In genomic region chrX:36749281-36749785, GRCm38 (mm10) we compare ENCODE assay signal across 29 mouse cellular contexts. TPM values are rescaled to one million over a fixed set of nuclear protein-coding genes. Genes with fewer than 3 reads are reported as not detected.
A peak's percentile ranks its signal among the peaks of the same experiment; 100 is the strongest.
DNase-seq lines count a peak whose midpoint lies in the region; ATAC-seq and TF ChIP-seq lines count a peak whose summit lies in the region.
"Had no signal": no experiment of that assay in that cellular context is flagged by ENCODE, and none has a peak within 500 bp of the region (broad histone marks: within the 10 kb centered on the region; RNA-seq: fewer than 3 reads in every experiment).

No protein-coding gene starts in this region.

- no peak for TF ChIP-seq POLR2A in myocyte (IDR thresholded peaks at IDR 0.05; ENCODE audit: insufficient read length, low read depth)

- no peak overlapping the region for H3K9ac ChIP-seq in stomach, postnatal 0 days (ENCODE audit: low read length)
- H3K9ac ChIP-seq: embryonic facial prominence, embryonic 15.5 days; heart, embryonic 12.5 days; hindbrain, embryonic 15.5 days; kidney, embryonic 15.5 days; limb, embryonic 13.5 days; neural tube, embryonic 12.5 days had no signal

- no peak for TF ChIP-seq EP300 in stomach, postnatal 0 days (optimal IDR thresholded peaks at IDR 0.05)

- no peak overlapping the region for H3ac ChIP-seq in myocyte (ENCODE audit: control insufficient read depth, insufficient read length)

- H3K9me3 ChIP-seq in stomach, postnatal 0 days (ENCODE audit: control insufficient read depth, low read length) = no peaks in the 10 kb centered on the region
- H3K9me3 ChIP-seq: embryonic facial prominence, embryonic 10.5 days; embryonic facial prominence, embryonic 15.5 days; heart, embryonic 12.5 days; hindbrain, embryonic 10.5 days; hindbrain, embryonic 15.5 days; kidney, embryonic 15.5 days; limb, embryonic 13.5 days; midbrain, embryonic 10.5 days; neural tube, embryonic 12.5 days had no signal

- peak overlapping the region; percentile 57 for H3K4me2 ChIP-seq in myocyte (ENCODE audit: low read depth)
- H3K4me2 ChIP-seq in stomach, postnatal 0 days (replicated peaks; ENCODE audit: low read depth) = no peak overlapping the region
- H3K4me2 ChIP-seq: embryonic facial prominence, embryonic 15.5 days; heart, embryonic 12.5 days; hindbrain, embryonic 15.5 days; kidney, embryonic 15.5 days; limb, embryonic 13.5 days; liver, embryonic 11.5 days; neural tube, embryonic 12.5 days had no signal

- DNase-seq in frontal cortex, postnatal 36 days (ENCODE audit: low spot score in 2 of 2) = peak; percentile 24 to 51
- DNase-seq in frontal cortex, postnatal 25 days (ENCODE audit: low spot score in 2 of 2) = no peak
- peak; percentile 31 for DNase-seq in right cerebral cortex, adult 18-20 months
- no peak for DNase-seq in right cerebral cortex, adult 2 months (ENCODE audit: low spot score in 2 of 2)
- DNase-seq in NIH3T3 (ENCODE audit: low read depth) = peak; percentile 51
- no peak for DNase-seq in urinary bladder, postnatal 14 days (ENCODE audit: low spot score)
- no peak for DNase-seq in stomach, postnatal 0 days (ENCODE audit: low spot score)
- DNase-seq: adrenal gland, postnatal 10 days; cerebellum, adult 8-10 months; cerebellum, postnatal 25 days; gastrocnemius, postnatal 25 days; heart, adult 2 months; kidney, adult 18-20 months; kidney, postnatal 25 days had no signal

- no peaks in the 10 kb centered on the region for H3K4me1 ChIP-seq in stomach, postnatal 0 days (replicated peaks; ENCODE audit: control insufficient read depth, insufficient read depth)
- H3K4me1 ChIP-seq: embryonic facial prominence, embryonic 10.5 days; embryonic facial prominence, embryonic 15.5 days; heart, embryonic 12.5 days; hindbrain, embryonic 10.5 days; hindbrain, embryonic 15.5 days; limb, embryonic 13.5 days; midbrain, embryonic 10.5 days; neural tube, embryonic 12.5 days had no signal

- no peak for TF ChIP-seq CTCF in stomach, postnatal 0 days (IDR thresholded peaks at IDR 0.05; ENCODE audit: low read depth)

- 59% methylated on average over 6 of the region's 6 CpGs for WGBS in stomach, postnatal 0 days

- H3K36me3 ChIP-seq in myocyte (ENCODE audit: control insufficient read depth, insufficient read depth) = no peaks in the 10 kb centered on the region
- H3K36me3 ChIP-seq in stomach, postnatal 0 days (ENCODE audit: control insufficient read depth, insufficient read depth, low read length) = no peaks in the 10 kb centered on the region
- H3K36me3 ChIP-seq: embryonic facial prominence, embryonic 10.5 days; embryonic facial prominence, embryonic 15.5 days; heart, embryonic 12.5 days; hindbrain, embryonic 10.5 days; hindbrain, embryonic 15.5 days; kidney, embryonic 15.5 days; limb, embryonic 13.5 days; midbrain, embryonic 10.5 days; neural tube, embryonic 12.5 days had no signal

- H3K4me3 ChIP-seq in myocyte = no peak overlapping the region
- H3K4me3 ChIP-seq in stomach, postnatal 0 days (ENCODE audit: low read depth, low read length) = no peak overlapping the region
- H3K4me3 ChIP-seq: embryonic facial prominence, embryonic 10.5 days; embryonic facial prominence, embryonic 15.5 days; heart, adult 2 months; heart, embryonic 12.5 days; hindbrain, embryonic 10.5 days; hindbrain, embryonic 15.5 days; kidney, embryonic 15.5 days; left cerebral cortex, adult 2 months; limb, embryonic 13.5 days; midbrain, embryonic 10.5 days; neural tube, embryonic 12.5 days had no signal

- no peaks in the 10 kb centered on the region for H3K79me2 ChIP-seq in myocyte (ENCODE audit: control insufficient read depth, insufficient read depth)

- no peak overlapping the region for H3K27ac ChIP-seq in stomach, postnatal 0 days (replicated peaks)
- H3K27ac ChIP-seq: embryonic facial prominence, embryonic 10.5 days; embryonic facial prominence, embryonic 15.5 days; heart, adult 2 months; hindbrain, embryonic 10.5 days; hindbrain, embryonic 15.5 days; limb, embryonic 13.5 days; midbrain, embryonic 10.5 days; neural tube, embryonic 12.5 days had no signal

- ATAC-seq in stomach, postnatal 0 days (ENCODE audit: low FRiP score, low TSS enrichment) = no peak
- ATAC-seq: forebrain, embryonic 14.5 days; midbrain, embryonic 16.5 days had no signal

- no peaks in the 10 kb centered on the region for H3K27me3 ChIP-seq in myocyte (ENCODE audit: control insufficient read depth, insufficient read depth, insufficient read length)
- no peaks in the 10 kb centered on the region for H3K27me3 ChIP-seq in stomach, postnatal 0 days (ENCODE audit: control insufficient read depth, insufficient read depth, low read length)
- H3K27me3 ChIP-seq: CH12.LX; embryonic facial prominence, embryonic 15.5 days; heart, embryonic 12.5 days; hindbrain, embryonic 15.5 days; kidney, embryonic 15.5 days; limb, embryonic 13.5 days; neural tube, embryonic 12.5 days had no signal

TF ChIP-seq in myocyte, 11 proteins besides CTCF, POLR2A, EP300 and RAD21:
- TF ChIP-seq TCF12 (IDR thresholded peaks at IDR 0.05; ENCODE audit: insufficient read depth, poor library complexity, severe bottlenecking) (no peak), MAX (IDR thresholded peaks at IDR 0.05; ENCODE audit: low read depth) (no peak), CEBPB (IDR thresholded peaks at IDR 0.05; ENCODE audit: insufficient read depth, poor library complexity, severe bottlenecking) (no peak), POLR2AphosphoS2 (IDR thresholded peaks at IDR 0.05; ENCODE audit: insufficient read length, low read depth) (no peak), MYOG (IDR thresholded peaks at IDR 0.05; ENCODE audit: control insufficient read depth in 1 of 3, insufficient read depth in 1 of 3, insufficient read length in 2 of 3, low read depth in 2 of 3) (no peak), REST (IDR thresholded peaks at IDR 0.05; ENCODE audit: insufficient read depth, insufficient read length) (no peak), E2F4 (IDR thresholded peaks at IDR 0.05; ENCODE audit: insufficient read depth) (no peak), TCF3 (IDR thresholded peaks at IDR 0.05; ENCODE audit: insufficient read length, low read depth) (no peak), SRF (IDR thresholded peaks at IDR 0.05; ENCODE audit: control insufficient read depth, insufficient read length, low read depth) (no peak), USF1 (IDR thresholded peaks at IDR 0.05; ENCODE audit: low read depth) (no peak), MYOD1 (IDR thresholded peaks at IDR 0.05; ENCODE audit: control insufficient read depth in 1 of 3, insufficient read length in 2 of 3, low read depth in 2 of 3) (no peak)
TF ChIP-seq in myocyte: peak in this region for 0.

RNA-seq across cellular contexts. Expression of gene Slc25a43, which starts 5.9 kb away (rescaled TPM):
- polyA plus RNA-seq in myocyte (2012; fragmentation: generic; extraction: Trizol) = 1.1 TPM
- polyA plus RNA-seq in stomach, postnatal 0 days (2015; fragmentation: Nextera tagmentation; extraction: Ambion mirVana) = 1.4 and 1.6 TPM in 2 replicates

RNA-seq across cellular contexts. Expression of gene Slc25a5, which starts 46.1 kb away (rescaled TPM):
- 684 TPM for polyA plus RNA-seq in myocyte (2012; fragmentation: generic; extraction: Trizol)
- polyA plus RNA-seq in stomach, postnatal 0 days (2015; fragmentation: Nextera tagmentation; extraction: Ambion mirVana) = 1,050 and 1,122 TPM in 2 replicates

Comparison
In these comparisons a context has a peak if more than half of its experiments do, and no peak if none do; other contexts are left out.
1. DNase-seq: peak in frontal cortex, postnatal 36 days (2 of 2), right cerebral cortex, adult 18-20 months (single experiment) and NIH3T3 (single experiment); none in frontal cortex, postnatal 25 days (0 of 2), right cerebral cortex, adult 2 months (0 of 2), urinary bladder, postnatal 14 days (single experiment) and stomach, postnatal 0 days (single experiment).